Comparison of ENCODE assay signal across 11 mouse cellular contexts in genomic region chr1:136559284-136559683, GRCm38 (mm10).
"Had no signal": no experiment of that assay in that cellular context is flagged by ENCODE, and none has a peak within 500 bp of the region (broad histone marks: within the 10 kb centered on the region; RNA-seq: fewer than 3 reads in every experiment).

No protein-coding gene starts in this region.

- H3K4me2 ChIP-seq: intestine, embryonic 15.5 days; liver, embryonic 13.5 days; midbrain, embryonic 12.5 days had no signal

- H3K27ac ChIP-seq: intestine, embryonic 15.5 days; layer of hippocampus, adult 2 months; liver, embryonic 13.5 days; macrophage; midbrain, embryonic 12.5 days had no signal

- H3K9me3 ChIP-seq: intestine, embryonic 15.5 days; liver, embryonic 13.5 days; midbrain, embryonic 12.5 days had no signal

- H3K36me3 ChIP-seq: intestine, embryonic 15.5 days; liver, embryonic 13.5 days; midbrain, embryonic 12.5 days had no signal

- H3K4me3 ChIP-seq: intestine, embryonic 15.5 days; layer of hippocampus, adult 2 months; liver, embryonic 13.5 days; megakaryocyte, embryonic 14.5 days; midbrain, embryonic 12.5 days had no signal

- H3K27me3 ChIP-seq: intestine, embryonic 15.5 days; liver, embryonic 13.5 days had no signal

- ATAC-seq: intestine, embryonic 15.5 days; liver, postnatal 0 days; lung, postnatal 0 days; midbrain, embryonic 16.5 days had no signal

- H3K4me1 ChIP-seq: liver, embryonic 13.5 days; megakaryocyte, embryonic 14.5 days had no signal

- DNase-seq: liver; liver, embryonic 13.5 days; liver, postnatal 0 days; thymus, postnatal 36 days had no signal

- H3K9ac ChIP-seq: intestine, embryonic 15.5 days; liver, embryonic 13.5 days; liver, postnatal 0 days; midbrain, embryonic 12.5 days had no signal
